Mouse (Mus musculus): ENCODE data around the gene Fam151a.
"Not testable (repeated sequence)": the region's sequence is repeated elsewhere in the genome, so short reads cannot be mapped to it uniquely, and the experiment has no call there.

Fam151a gene

GRCm38 (mm10) chr4:106733636-106734035 lies at the start of gene Fam151a:
Gene Fam151a (plus strand): TSS chr4:106733889.
- no peak for DNase-seq (ENCODE audit: low spot score)

DNA sequence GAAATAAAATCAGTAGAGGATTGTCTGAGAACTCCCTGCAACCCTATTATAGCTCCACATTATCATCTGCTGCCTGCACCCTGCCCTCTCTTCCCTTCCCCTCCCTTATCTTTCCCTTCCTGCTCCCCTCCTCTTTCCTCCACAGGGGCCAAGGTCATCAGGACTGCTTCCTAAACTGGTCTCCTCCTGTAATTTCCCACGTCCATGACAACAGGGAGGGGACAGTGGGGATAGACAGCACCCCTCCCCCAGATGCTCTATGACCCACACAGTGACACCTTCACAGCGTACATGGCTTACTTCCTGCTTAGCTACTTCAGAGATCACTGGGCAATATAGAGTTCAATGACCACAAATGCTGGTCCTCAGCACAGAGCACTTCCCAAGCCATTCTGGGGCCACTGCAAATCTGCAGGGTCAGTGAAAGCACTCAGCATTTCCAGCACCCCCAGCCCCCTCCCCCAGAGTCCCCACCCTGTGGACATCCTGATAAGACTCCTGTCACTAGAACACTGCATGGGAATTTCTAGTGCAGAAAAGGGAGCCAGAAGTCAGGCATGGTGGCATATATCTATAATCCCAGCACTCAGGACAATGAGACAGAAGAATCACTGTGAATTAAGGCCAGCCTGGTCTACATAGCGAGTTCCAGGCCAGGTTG lies 44.9 kb upstream of the Fam151a start:
- no peak for DNase-seq (ENCODE audit: low spot score)

DNA sequence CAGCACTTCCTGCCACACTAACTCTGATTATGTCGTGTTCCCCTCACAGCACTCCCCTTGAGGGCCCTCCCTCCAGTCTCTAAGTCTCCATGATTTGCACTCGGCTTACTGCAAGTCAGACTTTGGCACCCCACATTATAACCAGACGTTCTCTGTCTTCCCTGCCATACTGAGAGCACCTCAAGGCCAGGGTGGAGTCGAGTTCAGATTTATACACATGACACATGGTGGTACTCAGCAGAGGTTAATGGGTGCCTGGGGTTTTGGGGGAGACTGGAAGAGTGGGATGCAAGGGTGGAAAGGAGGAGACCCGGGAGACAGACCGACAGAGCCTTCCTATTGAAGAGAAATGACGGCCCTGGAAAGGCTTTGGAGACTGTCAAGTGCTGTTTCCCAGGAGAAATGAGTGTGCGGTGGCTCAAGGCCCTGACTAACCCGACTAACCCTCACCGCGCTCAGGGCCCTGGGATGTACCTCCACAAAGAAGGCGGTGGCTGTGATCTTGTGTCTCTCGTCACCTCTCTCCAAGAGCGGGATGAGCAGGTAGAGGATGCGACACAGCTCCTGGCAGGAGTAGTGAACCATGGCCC lies 39.8 kb upstream of the Fam151a start:
- DNase-seq (ENCODE audit: low spot score), result no peak

DNA sequence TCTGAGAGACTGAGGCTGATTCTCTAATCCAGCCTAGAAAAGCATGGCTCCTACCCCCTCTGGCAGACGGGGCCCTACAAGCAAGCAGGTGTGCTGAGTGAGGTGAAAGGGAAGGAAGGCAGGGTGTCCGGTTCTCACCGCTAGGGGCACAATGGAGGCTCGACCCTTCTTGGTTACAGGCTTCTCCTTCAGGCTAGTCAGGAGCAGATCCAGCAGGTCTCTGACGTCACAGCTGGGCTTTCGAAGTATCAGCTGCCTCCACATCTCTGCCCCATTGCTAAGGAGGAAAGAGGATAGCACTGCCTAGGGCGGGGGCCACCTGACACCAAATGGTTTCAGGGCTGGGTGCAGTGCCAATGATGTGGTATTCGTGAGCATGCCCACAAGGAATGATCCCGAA lies 33.7 kb upstream of the Fam151a start:
- peak; percentile 33 for DNase-seq (ENCODE audit: low spot score)

GRCm38 (mm10) chr4:106700798-106701197 lies 32.9 kb upstream of the Fam151a start:
- no peak for DNase-seq (ENCODE audit: low spot score)

- DNase-seq (ENCODE audit: low spot score), result no peak
Measured at GRCm38 (mm10) chr4:106703956-106704355, 29.7 kb upstream of the Fam151a start.

DNA sequence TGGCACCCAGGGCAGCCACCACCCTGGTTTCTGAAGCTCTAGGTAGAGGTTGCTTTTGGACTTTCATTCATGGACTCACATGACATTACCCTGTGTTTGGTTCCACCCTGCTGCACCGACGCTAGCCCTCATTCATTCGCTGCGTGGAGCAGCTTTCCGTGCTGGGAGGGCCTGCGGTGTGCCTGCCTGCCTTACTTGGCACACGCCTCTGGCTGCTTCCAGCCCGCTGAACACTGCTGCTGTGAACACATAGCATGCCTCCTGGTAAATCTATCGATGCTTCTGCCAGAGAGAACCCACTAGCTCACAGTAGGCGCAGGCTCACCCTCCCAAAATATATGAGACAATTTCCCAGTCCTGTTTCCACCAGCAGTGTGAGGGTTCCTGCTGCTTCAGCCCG lies 29.3 kb upstream of the Fam151a start:
- DNase-seq (ENCODE audit: low spot score), result no peak

GRCm38 (mm10) chr4:106705096-106705665 lies 28.5 kb upstream of the Fam151a start:
- DNase-seq (ENCODE audit: low spot score), result no peak

- no peak for DNase-seq (ENCODE audit: low spot score)
Measured at GRCm38 (mm10) chr4:106707957-106708356, 25.7 kb upstream of the Fam151a start.

DNA sequence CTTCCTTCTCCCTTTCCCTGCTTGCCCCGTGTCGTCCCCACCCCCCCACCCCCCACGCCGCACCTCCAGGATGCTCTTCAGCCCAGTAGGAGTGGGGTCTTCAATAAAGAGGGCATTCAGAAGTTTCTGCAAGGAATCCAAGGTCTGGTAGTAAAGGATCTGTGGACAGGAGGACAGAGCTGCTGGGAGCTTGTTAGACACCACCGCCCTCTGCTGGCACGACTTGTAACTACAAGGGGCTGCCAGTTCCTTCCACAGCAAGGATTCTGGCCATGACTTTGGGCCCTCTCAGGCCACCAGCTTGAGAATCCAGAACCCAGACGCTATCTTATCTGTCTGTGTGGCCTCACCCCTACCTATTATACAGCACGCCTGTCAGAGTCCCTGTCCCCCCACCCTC lies 25.3 kb upstream of the Fam151a start:
- peak; percentile 86 for DNase-seq (ENCODE audit: low spot score)

DNA sequence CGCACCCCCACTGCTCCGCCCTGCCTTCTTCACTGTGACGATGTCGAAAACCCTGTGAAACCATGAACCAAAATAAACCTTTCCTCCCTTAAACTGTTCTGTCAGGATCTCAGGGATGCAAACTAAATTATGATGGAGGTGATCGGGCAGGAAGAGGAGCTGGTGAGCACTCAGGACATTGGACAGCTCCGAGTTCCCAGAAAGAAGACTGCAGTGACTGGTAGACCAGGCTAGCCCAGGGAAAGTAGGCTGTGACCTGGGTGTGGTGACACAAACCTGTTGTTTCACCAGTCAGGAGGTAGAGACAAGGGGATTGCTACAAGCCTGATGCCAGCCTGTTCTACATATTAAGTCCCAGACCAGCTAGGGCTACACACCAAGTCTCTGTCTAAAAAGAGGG lies 20.1 kb upstream of the Fam151a start:
- no peak for DNase-seq (ENCODE audit: low spot score)

- DNase-seq (ENCODE audit: low spot score), result no peak
Measured at GRCm38 (mm10) chr4:106720631-106721030, 13.1 kb upstream of the Fam151a start.

DNA sequence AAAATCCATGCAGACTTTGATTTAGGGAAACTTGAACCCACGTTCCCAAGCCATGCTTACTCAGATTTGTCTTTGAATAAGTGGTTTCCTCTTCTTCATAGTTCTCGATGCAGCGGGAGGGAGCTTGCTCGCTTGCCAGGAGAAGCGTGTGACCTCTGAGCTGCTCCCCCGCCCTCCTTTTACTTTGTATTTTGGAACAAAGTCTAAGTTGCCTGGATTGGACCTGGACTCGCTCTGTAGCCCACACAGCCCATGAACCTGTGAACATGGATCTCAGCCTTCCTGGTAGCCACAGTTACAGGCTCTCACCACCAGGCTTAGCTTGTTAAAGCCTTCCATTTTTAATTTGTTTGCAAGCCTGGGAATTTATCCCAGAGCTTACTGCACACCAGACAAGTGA lies 2.9 kb upstream of the Fam151a start, which contains the start of gene Mroh7:
TSS of gene Mroh7 (minus strand) at position 112 of the 400 bp plus-strand sequence.
- DNase-seq (ENCODE audit: low spot score), result no peak

- DNase-seq (ENCODE audit: low spot score), result not testable (repeated sequence)
Measured at GRCm38 (mm10) chr4:106736884-106737283, 3.2 kb downstream of the Fam151a start.

GRCm38 (mm10) chr4:106737904-106738303 lies 4.2 kb downstream of the Fam151a start:
- no peak for DNase-seq (ENCODE audit: low spot score)

DNA sequence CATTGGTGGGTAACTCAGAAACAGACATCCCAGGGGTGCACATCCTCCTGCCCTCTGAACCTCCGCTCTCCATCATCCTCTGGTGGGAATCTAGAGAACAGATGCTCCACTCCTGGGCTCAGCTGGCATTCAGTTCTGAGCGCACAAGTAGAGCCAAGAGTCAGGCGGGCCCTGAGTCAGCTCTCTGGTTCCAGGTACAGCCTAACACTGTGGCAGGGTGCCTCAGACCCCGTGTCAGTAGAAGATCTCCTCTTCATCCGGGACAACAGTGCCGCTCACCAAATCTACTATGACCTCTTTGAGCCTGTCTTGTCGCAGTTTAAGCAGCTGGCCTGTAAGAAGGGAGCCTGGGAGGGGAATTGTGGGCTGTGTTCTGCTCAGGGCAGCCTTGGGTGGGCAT lies 12.2 kb downstream of the Fam151a start:
- DNase-seq (ENCODE audit: low spot score), result peak; percentile 23

- no peak for DNase-seq (ENCODE audit: low spot score)
Measured at GRCm38 (mm10) chr4:106747001-106747580, 13.4 kb downstream of the Fam151a start.

- DNase-seq (ENCODE audit: low spot score), result peak; percentile 58
Measured at GRCm38 (mm10) chr4:106749699-106750098, 16.0 kb downstream of the Fam151a start.

DNA sequence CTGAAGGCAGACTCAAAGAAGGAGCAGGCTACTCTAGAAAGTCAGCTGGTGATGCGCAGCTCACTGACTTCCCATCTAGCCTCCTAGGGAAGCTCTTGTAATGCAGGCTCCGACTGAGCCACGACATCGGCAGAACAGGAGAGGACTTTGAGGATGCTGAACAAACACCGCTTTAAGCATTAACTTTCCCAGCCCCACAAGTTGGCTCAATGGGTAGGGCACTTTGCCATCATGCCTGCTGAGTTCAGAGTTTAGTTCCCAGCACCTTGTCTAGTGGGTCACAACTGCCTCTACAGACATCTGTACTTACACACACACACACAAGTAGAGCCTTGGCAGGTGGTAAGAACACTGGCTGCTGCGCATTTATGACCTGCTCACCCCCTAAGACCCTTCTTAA lies 18.0 kb downstream of the Fam151a start:
- DNase-seq (ENCODE audit: low spot score), result no peak

GRCm38 (mm10) chr4:106764166-106764565 lies 30.5 kb downstream of the Fam151a start:
- DNase-seq (ENCODE audit: low spot score), result no peak

DNA sequence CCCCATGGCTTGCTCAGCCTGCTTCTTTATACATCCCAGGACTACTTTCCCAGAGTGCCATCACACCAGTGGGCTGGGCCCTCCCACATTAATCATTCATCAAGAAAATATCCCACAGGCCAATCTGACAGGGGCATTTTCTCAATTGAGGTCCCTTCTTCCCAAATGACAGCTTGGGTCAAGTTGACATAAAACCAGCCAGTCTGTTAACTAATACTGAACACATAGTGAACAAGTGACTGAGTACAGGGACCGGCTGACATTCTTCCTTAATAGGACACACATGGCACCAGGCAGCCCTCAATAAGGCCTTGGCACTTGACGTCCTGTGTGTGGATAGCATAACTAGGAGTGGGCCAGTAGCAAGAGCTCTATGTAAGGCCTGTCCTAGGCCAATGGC lies 35.6 kb downstream of the Fam151a start:
- no peak for DNase-seq (ENCODE audit: low spot score)

DNA sequence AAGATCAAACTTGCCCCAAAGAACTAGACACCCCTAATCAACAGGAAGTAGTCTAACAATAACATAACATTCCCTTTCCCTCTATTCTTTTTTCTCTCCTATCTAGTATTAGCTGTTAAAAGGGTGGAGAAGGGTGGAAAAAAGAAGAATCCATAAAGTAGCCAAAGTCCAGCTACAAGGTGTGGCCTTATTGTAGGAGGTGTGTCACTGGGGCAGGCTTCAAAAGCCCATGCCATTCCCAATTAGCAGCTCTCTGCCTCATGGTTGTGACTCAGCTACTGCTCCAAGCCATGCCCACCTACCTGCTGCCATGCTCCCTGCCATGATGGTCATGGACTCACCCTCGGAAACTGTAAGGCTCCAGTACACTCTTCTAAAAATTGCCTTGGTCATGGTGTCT lies 38.9 kb downstream of the Fam151a start:
- no peak for DNase-seq (ENCODE audit: low spot score)

DNA sequence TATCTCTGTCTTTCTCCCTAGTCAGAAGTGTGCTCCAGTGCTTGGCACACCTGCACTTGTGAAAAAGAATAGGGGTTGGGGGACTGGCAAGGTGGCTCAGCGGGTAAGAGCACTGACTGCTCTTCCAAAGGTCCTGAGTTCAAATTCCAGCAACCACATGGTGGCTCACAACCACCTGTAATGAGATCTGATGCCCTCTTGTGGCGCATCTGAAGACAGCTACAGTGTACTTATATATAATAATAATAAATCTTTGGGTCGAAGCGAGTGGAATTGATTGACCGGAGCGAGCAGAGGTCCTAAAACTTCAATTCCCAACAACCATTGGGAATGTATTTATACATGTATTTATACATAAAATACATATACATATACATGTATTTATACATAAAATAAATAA lies 42.1 kb downstream of the Fam151a start:
- DNase-seq (ENCODE audit: low spot score), result not testable (repeated sequence)
